Mouse (Mus musculus) urinary bladder, adult 18-20 months (tissue): ENCODE measurements around the gene BC028528.
A peak's percentile ranks its signal among the peaks of the same experiment; 100 is the strongest.
"Not testable (repeated sequence)": the region's sequence is repeated elsewhere in the genome, so short reads cannot be mapped to it uniquely, and the experiment has no call there.

Source experiments
- DNase-seq, 2 experiments: peaks; one replicate each; pipeline ENCODE4 v3.0.0; 2022; ENCODE audit warnings: low spot score in 2 of 2, mixed read lengths in 2 of 2

Gene BC028528

DNA sequence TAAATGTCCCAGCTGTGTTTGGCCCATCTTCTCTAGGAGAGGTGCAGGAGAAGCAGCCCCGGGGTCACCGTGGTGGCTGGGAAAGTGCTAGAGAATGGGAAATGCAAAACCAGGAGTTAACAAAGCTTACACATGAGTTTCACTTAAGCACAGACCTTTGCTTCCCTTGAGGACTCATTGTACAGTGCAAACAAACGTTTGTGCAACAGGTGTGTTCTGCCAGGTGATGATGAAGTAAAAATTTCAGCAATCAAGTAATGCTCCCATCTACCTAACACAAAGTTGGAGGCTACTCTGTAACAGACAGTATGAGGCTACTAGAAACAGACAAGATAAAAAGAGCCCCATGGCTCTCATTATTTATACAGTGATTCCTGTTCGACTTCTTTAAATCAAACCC is 12.7 kb downstream of the BC028528 start:
- DNase-seq, result no peak

DNA sequence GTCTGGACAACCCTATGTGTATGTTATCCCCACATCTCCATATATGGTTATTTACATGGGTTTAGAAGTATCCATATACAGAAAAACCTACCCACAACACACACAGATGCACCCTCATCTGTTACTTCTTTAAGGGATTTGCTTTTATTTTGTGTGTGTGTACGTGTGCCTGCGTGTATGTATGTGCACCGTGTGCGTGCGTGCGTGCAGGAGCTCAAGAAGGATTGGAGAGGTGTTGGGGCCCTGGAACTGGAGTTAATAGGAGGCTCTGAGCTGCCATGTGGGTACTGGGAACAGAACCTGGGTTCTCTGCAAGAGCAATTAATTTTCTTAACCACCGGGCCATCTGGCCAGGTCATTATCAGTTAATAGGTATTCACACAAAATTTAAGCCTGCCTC is 19.8 kb downstream of the BC028528 start:
- no peak for DNase-seq

DNA sequence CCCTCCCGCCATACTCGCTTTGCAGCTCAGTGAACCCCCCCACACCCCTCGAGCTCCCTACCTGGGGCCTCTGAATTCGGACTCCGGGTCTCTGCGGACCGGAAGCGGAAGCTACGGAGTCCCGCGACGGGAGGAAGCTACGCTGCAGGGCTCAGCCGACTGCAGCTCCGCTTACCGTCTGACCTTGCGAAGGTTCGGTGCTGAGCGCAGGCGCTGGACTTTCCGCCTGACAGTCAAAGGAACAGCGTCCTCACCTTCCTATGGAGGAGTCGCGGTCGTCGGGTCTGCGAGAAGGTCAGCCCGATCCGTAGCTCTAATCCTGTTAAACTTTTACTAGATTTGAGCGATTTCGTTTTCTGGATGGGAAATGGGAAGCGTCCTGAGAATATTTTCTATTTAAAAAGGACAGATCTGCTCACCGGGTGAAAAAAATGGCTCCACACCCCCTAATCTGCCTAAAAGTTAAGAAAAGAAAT is 20.4 kb downstream of the BC028528 start, which contains the start of gene Mrps21:
Mrps21 (minus strand) TSS at position 128 of the 476 bp plus-strand sequence.
- peak; percentile 73 to 79 for DNase-seq

- no peak for DNase-seq
Measured at GRCm38 (mm10) chr3:95870976-95871375, 20.8 kb downstream of the BC028528 start.

DNA sequence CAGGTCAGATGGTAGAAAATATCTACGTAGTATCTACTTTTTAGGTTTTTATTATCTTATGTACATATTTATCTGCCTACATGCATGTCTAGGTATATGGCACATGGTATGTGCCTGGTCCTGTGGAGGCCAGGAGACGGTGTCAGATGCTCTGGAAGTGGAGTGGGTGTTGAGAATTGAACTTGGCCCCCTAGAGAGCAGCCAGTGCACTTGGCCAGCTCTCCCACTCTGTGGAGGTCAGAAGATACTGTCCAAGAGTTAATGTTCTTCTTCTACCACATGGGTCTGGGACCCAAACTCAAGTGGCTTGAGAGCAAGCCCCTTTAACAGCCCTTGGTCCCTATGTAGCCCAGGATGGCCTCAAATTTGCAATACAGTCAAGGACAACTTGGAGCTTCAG is 24.4 kb downstream of the BC028528 start:
- DNase-seq, result no peak

GRCm38 (mm10) chr3:95866071-95866470 is 25.7 kb downstream of the BC028528 start:
- no peak for DNase-seq

DNA sequence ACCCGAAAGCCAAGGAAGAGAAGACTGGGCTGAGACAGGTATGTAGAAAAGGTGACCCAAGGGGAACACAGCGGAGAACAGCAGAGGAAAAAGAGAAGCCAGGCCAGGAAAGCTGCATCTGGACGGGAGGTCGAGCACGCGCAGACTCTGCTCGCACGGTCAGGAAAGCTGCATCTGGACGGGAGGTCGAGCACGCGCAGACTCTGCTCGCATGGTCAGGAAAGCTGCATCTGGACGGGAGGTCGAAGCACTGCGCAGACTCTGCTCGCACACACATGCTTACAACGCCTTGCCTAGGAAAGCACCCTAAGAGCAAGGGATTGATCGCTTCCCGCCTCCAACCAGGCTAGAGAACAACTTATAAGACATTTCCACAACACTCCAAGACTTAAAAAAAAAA is 26.2 kb downstream of the BC028528 start:
- DNase-seq, result no peak

DNA sequence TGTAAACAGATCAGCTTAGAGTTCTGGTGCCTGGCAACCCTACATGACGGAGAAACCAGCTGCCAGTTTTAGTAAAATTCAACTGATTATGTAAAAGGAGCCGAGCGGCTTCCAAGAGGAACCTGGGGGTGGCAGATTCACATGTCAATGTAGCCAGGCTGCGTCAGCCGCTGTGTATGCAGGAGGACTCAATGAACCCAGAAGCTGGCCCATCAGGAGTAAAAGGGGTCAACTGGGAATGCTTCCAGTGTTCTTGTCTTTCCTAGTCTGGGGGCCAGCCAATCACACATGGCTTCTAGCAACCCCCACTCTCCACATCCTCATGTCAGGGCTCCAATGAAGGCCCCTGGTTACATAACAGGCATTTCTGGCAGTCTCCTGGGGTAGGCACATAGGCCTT is 26.8 kb downstream of the BC028528 start:
- DNase-seq, result no peak

DNA sequence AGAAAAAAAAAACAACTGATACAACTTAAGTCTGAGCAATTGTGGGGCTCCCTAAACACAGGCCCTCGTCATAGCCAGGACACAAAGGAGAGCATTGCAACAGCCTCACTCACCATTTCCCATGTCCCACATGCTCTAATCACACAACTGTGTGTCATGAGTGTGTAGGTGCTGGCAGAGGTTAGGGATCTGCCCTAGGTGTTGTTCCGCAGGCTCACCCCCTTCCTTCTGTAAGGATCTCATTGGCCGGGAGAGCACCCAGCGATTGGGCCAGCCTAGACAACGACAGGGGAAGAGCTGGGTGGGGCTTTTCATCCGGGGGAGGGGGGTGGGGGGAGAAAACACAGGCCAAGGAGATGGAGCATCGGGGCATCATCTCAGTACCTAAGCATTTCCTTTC is 28.2 kb downstream of the BC028528 start:
- DNase-seq, result no peak

DNA sequence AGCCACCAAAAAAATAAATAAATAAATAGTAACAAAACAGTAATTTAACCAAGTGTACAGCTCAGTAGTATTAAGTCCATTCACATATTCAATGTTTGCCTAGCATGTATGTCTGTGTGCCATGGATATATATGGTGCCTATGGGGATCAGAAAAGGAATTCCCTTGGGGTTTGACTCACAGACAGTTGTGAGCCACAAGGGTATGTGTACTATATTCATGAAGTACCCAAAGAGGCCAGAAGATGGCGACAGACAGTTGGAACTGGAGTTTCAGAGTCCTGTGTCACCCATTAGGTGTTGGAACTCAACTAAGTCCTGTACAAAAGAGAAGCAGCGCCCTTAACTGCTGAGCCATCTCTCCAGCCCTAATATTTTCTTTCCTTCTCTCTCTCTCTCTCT is 30.0 kb downstream of the BC028528 start:
- peak in 1 of 2 experiments; percentile 16 for DNase-seq

- no peak for DNase-seq
Measured at GRCm38 (mm10) chr3:95861216-95861615, 30.6 kb downstream of the BC028528 start.

DNA sequence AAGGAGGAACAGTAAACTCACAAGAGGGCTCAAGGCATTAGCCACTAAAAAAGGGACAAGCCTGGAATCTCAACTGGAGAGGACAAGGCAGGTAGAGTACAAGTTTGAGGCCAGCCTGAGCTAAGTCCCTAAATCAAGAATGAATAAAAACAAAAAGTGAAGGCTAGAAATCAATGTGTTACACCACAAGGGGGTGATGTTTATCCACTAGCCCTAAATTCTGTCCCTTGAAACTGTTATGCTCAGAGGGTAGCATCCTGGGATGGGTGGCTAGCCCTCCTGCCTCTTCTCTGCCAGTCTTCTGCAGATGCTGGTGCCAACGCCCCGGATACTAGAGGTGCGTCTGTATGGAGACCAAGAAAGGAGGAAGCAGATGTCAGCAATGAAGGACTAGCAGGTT is 31.5 kb downstream of the BC028528 start:
- DNase-seq, result no peak

- DNase-seq, result not testable (repeated sequence)
Measured at GRCm38 (mm10) chr3:95858278-95858677, 33.5 kb downstream of the BC028528 start.

GRCm38 (mm10) chr3:95857050-95857449 is 34.8 kb downstream of the BC028528 start:
- DNase-seq, result not testable (repeated sequence)

GRCm38 (mm10) chr3:95856115-95856514 is 35.7 kb downstream of the BC028528 start:
- DNase-seq, result no peak

- peak; percentile 92 to 94 for DNase-seq
Measured at GRCm38 (mm10) chr3:95855502-95856089, 36.2 kb downstream of the BC028528 start, which contains the start of gene Prpf3. Prpf3 (minus strand) TSS chr3:95855885.

DNA sequence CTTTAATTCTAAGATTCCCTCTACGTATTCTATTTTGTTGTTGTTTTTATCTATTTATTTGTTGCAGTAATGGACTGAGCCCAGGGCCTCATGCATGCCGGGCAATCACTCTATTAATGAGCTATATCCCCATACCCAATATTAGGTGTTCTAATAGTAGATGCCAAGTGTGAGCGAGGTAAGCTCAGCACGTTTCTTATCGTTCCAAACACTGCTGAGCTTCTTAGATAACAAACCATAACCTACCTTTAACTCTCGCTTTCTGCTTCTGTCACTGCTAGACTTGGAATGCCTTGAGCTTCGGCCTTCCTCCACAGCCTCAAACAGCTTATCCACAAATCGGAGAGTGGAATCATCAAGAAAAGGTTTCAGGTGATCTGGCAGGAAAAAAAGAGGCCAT is 40.5 kb downstream of the BC028528 start:
- DNase-seq, result no peak

DNA sequence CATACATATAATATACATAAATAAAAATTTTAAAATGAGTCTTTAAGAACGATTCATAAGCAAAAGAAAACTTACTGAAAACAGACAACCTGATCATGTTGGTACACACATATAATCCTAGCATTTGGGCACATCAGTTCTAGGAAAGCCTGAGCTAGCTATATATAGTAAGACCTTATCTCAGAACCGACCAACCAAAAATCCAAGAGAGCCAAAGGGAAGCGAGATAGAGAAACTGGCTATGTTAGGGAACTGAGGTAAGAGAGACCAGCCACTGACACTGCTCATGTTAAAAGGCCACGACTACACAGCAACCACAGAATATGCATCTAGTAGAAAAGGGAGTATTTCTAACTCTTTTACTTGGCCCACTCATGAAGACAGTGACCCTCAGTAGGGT is 41.2 kb downstream of the BC028528 start:
- DNase-seq, result no peak

DNA sequence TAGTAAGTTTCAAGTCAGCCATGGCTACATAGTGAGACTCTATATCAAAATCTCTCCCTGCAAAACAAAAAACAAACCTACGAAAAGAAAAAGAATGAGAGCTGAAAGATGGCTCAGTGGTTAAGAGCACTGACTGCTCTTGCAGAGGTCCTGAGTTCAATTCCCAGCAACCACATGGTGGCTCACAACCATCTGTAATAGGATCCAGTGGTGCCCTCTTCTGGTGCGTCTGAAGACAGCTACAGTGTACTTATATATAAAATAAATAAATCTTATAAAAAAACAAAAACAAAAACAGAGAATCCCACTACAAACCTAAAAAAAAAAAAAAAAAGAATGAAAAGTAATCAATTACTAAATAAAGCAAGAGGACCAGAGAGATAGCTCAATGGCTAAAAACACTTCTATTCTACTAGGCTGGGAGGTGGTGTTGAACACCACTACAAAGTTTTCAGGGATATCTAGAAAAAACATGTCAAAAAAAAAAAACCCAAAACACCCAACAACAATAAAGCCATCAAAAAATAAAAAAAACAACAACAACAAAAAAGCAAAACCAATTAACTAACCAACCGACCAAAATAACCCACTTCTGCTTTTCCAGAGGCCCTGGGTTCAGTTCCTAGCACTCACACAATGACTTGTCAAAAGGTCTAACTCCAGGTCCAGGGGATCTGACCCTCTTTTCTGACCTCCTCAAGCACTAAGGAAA is 49.1 kb downstream of the BC028528 start:
- DNase-seq, result no peak

DNA sequence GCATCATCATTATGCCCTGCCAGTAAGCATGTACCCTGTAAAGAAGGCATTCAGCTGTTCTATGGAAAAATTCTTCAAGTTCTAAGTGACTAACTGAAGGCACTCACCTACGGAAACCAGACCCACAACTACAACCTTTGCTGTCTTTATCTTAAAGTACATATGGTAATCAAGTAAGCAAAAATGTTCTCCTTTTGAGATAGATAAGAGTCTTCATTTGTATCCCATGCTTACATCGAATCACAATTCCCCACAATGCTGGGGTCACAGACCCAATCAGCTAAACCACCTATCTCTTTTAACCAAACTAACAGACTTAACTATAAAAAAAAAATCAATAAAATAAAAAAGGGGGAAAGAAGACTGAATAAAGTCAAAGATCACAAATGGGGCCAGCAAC is 52.6 kb downstream of the BC028528 start:
- no peak for DNase-seq
